Mouse (Mus musculus) intestine, embryonic 16.5 days (tissue): ENCODE results near the gene Fzd4. TPM values are rescaled to one million over a fixed set of nuclear protein-coding genes. Genes with fewer than 3 reads are reported as not detected.

Experiments
- ATAC-seq: fragments of 200-750 bp; cut with Nextera tagmentation; 2 replicates; pipeline ENCODE4 v1.8.0; 2017; ENCODE audit warnings: moderate TSS enrichment, moderate library complexity
- H3K27ac ChIP-seq: fragments of 300-500 bp; sonication (generic); 2 replicates; pipeline ENCODE4 v1.5.1; 2014; ENCODE audit warnings: mild to moderate bottlenecking, low read length
- H3K27me3 ChIP-seq: fragments of 300-500 bp; sonication (generic); replicated peaks from 2 replicates; pipeline ENCODE4 v1.6.1; 2014; ENCODE audit warnings: low read length, control low read depth, mixed read lengths; ENCODE audit not compliant: control insufficient read depth, insufficient read depth
- H3K36me3 ChIP-seq: fragments of 300-500 bp; sonication (generic); 2 replicates; pipeline ENCODE4 v1.6.1; 2014; ENCODE audit warnings: low read length, control low read depth; ENCODE audit not compliant: control insufficient read depth, insufficient read depth
- H3K4me1 ChIP-seq: fragments of 300-500 bp; sonication (generic); 2 replicates; pipeline ENCODE4 v1.6.1; 2014; ENCODE audit warnings: low read length, control low read depth, mixed read lengths; ENCODE audit not compliant: control insufficient read depth, insufficient read depth
- H3K4me2 ChIP-seq: fragments of 300-500 bp; sonication (generic); 2 replicates; pipeline ENCODE4 v1.6.1; 2014; ENCODE audit warnings: low read depth, low read length, control low read depth
- H3K4me3 ChIP-seq: fragments of 300-500 bp; sonication (generic); 2 replicates; pipeline ENCODE4 v1.5.1; 2014; ENCODE audit warnings: mild to moderate bottlenecking, low read length
- H3K9ac ChIP-seq: fragments of 300-500 bp; sonication (generic); 2 replicates; pipeline ENCODE4 v1.6.1; 2014; ENCODE audit warnings: low read depth, low read length
- H3K9me3 ChIP-seq: fragments of 300-500 bp; sonication (generic); 2 replicates; pipeline ENCODE4 v1.6.1; 2016; ENCODE audit warnings: low read length, control low read depth; ENCODE audit not compliant: control insufficient read depth
- WGBS: fragments of 180-500 bp; shearing (Covaris S2); extraction: QIAGEN DNeasy Blood & Tissue Kit; methylation state at CpG from one replicate; pipeline ENCODE4 v1.1.7; 2014; 5-methylcytosine and 5-hydroxymethylcytosine counted together
- polyA plus RNA-seq: library from polyadenylated mRNA; unstranded; fragments of >200 nt; fragmentation: Nextera tagmentation; extraction: Ambion mirVana; gene quantifications from 2 replicates; pipeline ENCODE4 v1.2.1, GENCODE M21; 2015

Fzd4 gene
- polyA plus RNA-seq, 1 experiment from 2014 or later: 7.4 TPM

DNA sequence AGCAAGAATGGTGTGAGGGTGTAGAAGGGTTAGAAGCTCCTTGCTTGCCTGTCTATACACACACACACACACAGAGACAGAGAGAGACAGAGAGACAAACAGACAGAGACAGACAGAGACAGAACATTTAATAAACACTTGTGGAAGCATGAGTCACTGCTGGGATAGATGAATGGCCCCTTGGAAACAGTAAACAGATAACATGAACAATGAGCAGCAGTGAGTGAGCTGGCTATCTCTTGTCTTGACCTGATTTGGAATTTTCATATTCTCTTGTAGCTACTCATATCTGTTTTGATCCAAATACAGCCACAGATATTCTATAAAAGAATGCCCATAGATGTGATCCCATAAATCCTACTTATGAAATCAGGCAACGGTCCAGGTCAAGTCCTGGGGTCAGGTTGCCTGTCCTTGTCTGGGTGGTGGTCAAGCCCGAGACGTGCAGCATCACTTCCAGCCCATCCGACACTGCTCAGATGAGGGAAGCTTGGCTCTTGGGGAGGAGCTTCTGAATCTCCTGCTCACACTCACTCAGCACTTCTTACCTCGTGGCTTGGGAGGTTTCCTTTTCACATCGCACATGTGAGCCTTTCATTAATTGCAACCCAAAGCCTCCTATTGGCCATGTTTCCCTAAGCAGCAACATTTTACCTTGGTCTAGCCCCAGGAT, 32.4 kb upstream of the Fzd4 start:
- Histone ChIP-seq H3K9ac (no peak overlapping the region), H3K27ac (no peak overlapping the region), H3K4me1 (no peaks in the 10 kb centered on the region; the same call in 1 of the 2 replicates), H3K36me3 (no peaks in the 10 kb centered on the region), H3K4me3 (no peak overlapping the region), H3K27me3 (no peaks in the 10 kb centered on the region), H3K9me3 (no peaks in the 10 kb centered on the region), H3K4me2 (no peak overlapping the region)
- WGBS: 66% methylated on average over 6 of the region's 6 CpGs
- peak; percentile 33; the same call in 1 of the 2 replicates for ATAC-seq

DNA sequence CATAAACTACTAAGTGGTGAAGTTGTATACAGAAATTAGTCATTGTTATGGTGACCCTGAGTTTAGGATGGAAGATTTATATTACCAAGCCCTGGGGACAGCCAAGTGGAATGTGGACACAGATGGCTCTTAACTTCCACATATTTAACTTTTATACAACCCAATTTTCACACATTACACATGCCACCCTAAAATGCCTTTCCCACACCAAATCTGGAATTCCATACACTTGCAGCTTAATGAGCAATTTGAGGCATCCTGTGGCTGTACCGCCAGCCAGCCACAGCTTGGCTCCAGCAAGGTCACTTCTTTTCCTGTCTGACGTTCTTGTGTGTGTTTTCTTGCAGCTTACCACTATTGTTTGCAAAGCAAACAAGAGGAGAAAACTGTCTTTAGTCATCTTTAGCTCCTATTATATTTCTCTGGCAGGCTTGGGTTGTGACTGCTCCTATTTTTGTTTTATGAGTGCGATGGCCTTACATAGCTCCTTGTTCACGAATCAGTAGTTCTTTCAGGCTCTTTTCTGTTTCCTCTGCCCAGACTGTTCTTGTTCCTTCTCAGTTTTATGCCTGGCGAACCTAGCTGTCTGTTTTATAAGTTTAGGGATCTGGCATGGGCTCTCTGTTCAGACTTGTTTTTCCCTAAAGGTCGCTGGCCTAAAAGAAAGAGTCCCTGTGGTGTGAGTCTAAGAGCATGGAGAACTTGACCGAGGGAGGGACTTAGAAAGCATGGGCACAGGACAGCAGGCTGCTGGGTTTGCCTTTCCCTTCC, 23.0 kb upstream of the Fzd4 start:
- 29% methylated on average over 7 of the region's 7 CpGs for WGBS
- Histone ChIP-seq H3K27ac (peak overlapping the region; percentile 30), H3K9ac (no peak overlapping the region)

DNA sequence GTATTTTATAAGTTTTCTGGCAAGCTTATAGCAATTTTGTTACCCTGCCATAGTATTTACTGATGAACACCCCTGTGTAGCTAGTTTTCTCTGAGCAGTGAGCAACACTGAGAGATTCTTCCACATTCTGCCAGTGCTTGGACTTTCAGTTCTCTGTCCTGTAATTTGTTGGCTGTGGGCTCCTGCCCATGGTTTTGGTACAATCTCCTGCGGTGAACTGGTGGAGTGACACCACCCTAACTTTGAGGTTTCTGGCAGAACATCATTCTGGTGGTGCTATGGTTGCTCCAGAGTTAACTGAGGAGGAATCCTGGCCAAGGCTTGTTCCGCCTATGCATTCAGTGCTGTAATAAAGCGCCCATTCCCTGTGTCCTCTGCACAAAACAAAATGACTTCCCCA, 21.3 kb upstream of the Fzd4 start:
- Histone ChIP-seq H3K36me3 (no peaks in the 10 kb centered on the region), H3K4me1 (peaks cover 21% of the 10 kb centered on the region), H3K4me2 (no peak overlapping the region), H3K9me3 (no peaks in the 10 kb centered on the region), H3K27me3 (no peaks in the 10 kb centered on the region), H3K4me3 (no peak overlapping the region), H3K27ac (no peak overlapping the region), H3K9ac (no peak overlapping the region)
- 85% methylated on average over 3 of the region's 3 CpGs for WGBS
- ATAC-seq: no peak

More for the DNA sequence above, 23.0 kb upstream of the Fzd4 start:
- no peaks in the 10 kb centered on the region for H3K27me3 ChIP-seq
- peaks cover 12% of the 10 kb centered on the region; the same call in 1 of the 2 replicates for H3K4me1 ChIP-seq
- H3K4me3 ChIP-seq: no peak overlapping the region
- no peak for ATAC-seq
- H3K36me3 ChIP-seq: no peaks in the 10 kb centered on the region
- no peaks in the 10 kb centered on the region for H3K9me3 ChIP-seq
- no peak overlapping the region for H3K4me2 ChIP-seq

DNA sequence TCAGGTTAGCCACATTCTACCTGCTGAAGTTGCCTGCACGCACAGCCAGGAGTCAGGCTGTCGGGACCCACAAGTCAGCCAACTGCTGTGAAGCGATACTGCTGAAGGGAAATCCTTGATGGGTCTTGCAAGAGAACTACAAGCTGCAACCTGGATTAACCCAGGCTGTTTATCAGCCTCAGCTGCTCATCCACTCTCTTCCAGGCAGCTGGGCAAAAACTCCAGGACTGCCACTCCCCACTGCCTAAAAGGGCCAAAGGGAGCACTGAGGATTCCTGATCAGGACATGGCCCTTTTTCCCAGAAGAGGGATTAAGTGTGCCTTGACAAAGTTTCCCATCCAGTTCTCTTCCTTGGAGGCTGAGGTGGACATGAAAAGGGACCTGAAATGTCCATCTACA, 15.2 kb upstream of the Fzd4 start:
- no peak for ATAC-seq
- H3K9ac ChIP-seq: no peak overlapping the region
- WGBS: 52% methylated on average over 3 of the region's 3 CpGs
- H3K4me2 ChIP-seq: no peak overlapping the region
- H3K9me3 ChIP-seq: no peaks in the 10 kb centered on the region
- H3K4me1 ChIP-seq: peaks cover 29% of the 10 kb centered on the region
- no peaks in the 10 kb centered on the region for H3K36me3 ChIP-seq
- no peak overlapping the region for H3K4me3 ChIP-seq
- no peaks in the 10 kb centered on the region for H3K27me3 ChIP-seq
- H3K27ac ChIP-seq: no peak overlapping the region

DNA sequence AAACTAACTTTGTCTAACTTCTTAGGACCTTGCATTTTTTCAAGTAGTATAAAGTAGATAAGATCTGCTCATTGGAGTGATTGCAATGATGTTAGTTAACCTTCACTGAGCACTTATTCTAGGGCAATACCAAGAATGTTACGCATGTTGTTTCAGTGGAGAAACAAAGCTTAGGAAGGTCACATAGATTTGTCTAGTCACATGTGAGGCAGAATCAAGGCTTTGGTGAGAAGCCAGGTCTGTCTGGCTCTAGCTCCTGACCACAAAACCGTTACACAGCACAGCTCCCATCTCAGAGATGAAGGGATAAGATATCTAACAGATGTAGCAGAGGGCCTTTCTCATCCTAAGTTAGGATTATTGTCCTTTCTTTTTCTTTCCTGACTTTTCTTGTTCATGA, 13.5 kb upstream of the Fzd4 start:
- H3K9ac ChIP-seq: no peak overlapping the region
- no peaks in the 10 kb centered on the region for H3K9me3 ChIP-seq
- WGBS: 69% methylated on average over 2 of the region's 2 CpGs
- no peak for ATAC-seq
- no peak overlapping the region for H3K4me2 ChIP-seq
- H3K4me1 ChIP-seq: peaks cover 27% of the 10 kb centered on the region
- no peak overlapping the region for H3K27ac ChIP-seq
- H3K27me3 ChIP-seq: no peaks in the 10 kb centered on the region
- H3K4me3 ChIP-seq: no peak overlapping the region
- no peaks in the 10 kb centered on the region for H3K36me3 ChIP-seq

DNA sequence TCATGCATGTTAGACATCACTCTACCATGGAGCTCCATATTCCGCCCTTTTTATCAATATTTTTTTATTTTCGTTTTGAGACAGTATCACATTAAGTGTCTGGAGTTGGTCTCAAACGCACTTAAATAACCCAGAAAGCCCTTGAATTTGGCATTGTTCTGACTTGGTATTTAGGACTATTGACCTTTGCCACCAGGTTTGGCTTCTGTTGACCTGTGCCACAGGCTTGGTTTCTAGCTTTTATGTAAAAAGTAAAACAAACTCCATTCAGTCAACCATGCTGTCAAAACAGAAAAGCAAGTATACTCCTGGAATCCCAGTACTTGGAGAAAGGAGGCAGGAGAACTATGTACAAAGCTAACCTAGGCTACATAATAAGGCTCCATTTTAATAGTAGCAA, 12.9 kb upstream of the Fzd4 start:
- H3K27ac ChIP-seq: peak overlapping the region; percentile 39; the same call in 1 of the 2 replicates
- no peak for ATAC-seq

DNA sequence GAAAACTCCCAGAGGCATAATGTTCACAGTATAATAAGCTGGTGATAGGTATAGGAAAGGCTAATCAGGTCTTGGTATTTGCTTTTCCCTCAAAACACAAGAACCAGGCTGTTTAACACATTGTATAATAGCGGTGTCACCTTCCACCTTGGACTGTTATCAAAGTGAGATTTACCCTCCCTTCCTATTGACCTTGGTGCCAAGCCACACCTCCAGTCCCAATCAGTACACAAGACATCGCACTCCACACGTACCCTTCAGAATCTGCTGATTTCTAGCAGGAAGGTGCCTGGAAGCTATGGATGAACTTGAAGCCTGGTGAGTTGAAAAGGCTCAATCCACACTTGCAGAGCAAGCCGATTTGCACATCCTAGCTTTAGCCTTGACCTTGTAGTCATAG, 12.3 kb upstream of the Fzd4 start:
- Histone ChIP-seq H3K4me1 (peaks cover 16% of the 10 kb centered on the region), H3K4me2 (no peak overlapping the region), H3K36me3 (no peaks in the 10 kb centered on the region), H3K4me3 (no peak overlapping the region), H3K27me3 (no peaks in the 10 kb centered on the region), H3K9ac (no peak overlapping the region), H3K9me3 (no peaks in the 10 kb centered on the region), H3K27ac (peak overlapping the region; percentile 39; the same call in 1 of the 2 replicates)
- WGBS: 66% methylated on average over 4 of the region's 4 CpGs
- ATAC-seq: peak; percentile 93

More for the DNA sequence above, 12.9 kb upstream of the Fzd4 start:
- Histone ChIP-seq H3K9ac (no peak overlapping the region), H3K4me1 (peaks cover 22% of the 10 kb centered on the region), H3K36me3 (no peaks in the 10 kb centered on the region), H3K4me3 (no peak overlapping the region), H3K9me3 (no peaks in the 10 kb centered on the region), H3K4me2 (no peak overlapping the region), H3K27me3 (no peaks in the 10 kb centered on the region)
- 83% methylated on average over 3 of the region's 3 CpGs for WGBS

DNA sequence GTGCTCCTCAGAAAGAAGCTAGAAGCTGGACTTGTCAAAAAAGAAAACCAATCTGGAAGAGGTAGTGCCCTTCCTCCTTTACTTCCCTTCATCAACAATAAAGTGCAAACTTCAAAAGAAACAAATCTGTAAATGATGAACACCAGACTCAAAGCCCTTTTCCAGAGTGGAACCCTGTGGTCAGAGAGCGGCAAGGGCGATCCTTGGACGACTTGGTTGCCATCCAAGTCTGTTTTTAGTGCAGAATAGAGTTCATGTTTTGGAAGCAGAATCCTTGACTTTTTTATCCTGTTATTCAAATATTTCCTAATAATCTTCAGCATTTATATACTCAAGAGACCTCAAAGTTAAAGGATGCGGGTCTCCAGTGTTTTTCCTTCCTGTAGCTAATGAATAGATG, 11.8 kb upstream of the Fzd4 start:
- Histone ChIP-seq H3K9ac (no peak overlapping the region), H3K9me3 (no peaks in the 10 kb centered on the region), H3K4me3 (no peak overlapping the region), H3K4me2 (no peak overlapping the region), H3K36me3 (no peaks in the 10 kb centered on the region), H3K27me3 (no peaks in the 10 kb centered on the region), H3K4me1 (peaks cover 16% of the 10 kb centered on the region), H3K27ac (no peak overlapping the region)
- ATAC-seq: no peak
- 80% methylated on average over 4 of the region's 4 CpGs for WGBS

DNA sequence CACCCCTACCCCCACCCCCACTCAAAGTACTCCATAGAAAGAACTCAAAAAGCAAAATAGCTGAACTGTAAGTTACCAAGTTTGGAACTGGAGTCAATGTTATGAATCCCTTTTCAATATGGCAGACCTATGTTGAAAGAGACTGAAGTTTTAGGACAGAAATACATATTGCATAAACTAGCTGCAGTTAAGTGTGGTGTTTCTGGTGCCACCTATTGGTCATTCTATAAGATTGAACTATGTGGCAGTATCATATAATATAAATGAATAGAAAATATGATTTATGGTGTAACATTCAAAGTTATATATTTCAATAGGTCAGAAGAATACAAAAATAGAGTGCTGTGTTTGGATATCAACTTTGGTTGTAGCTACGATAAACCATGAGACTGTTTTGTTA, 11.3 kb upstream of the Fzd4 start:
- no peak overlapping the region for H3K4me2 ChIP-seq
- H3K27ac ChIP-seq: no peak overlapping the region
- no peak for ATAC-seq
- WGBS: 91% methylated on average over 1 of the region's 1 CpGs
- H3K27me3 ChIP-seq: no peaks in the 10 kb centered on the region
- no peaks in the 10 kb centered on the region for H3K9me3 ChIP-seq
- H3K4me1 ChIP-seq: peaks cover 14% of the 10 kb centered on the region
- H3K4me3 ChIP-seq: no peak overlapping the region
- H3K36me3 ChIP-seq: no peaks in the 10 kb centered on the region
- no peak overlapping the region for H3K9ac ChIP-seq
